Mouse (Mus musculus) CH12.LX (cell line): ENCODE data around the gene Bzw2. TPM values are rescaled to one million over a fixed set of nuclear protein-coding genes. Genes with fewer than 3 reads are reported as not detected.

Source experiments
- DNase-seq: peaks from one replicate; pipeline ENCODE4 v3.0.0-alpha.2; 2013; ENCODE audit errors: extremely low read depth
- H3K27ac ChIP-seq: 2 replicates; pipeline ENCODE4 v1.5.1; 2012; ENCODE audit warnings: low read depth, mild to moderate bottlenecking, control low read depth, moderate library complexity; ENCODE audit not compliant: insufficient read depth
- H3K27me3 ChIP-seq: replicated peaks from 2 replicates; pipeline ENCODE3; 2012; ENCODE audit warnings: inconsistent platforms
- H3K36me3 ChIP-seq, 2 experiments: replicated peaks in 1 of 2; 2 replicates each; pipeline versions ENCODE3 to v1.6.1; 2012; ENCODE audit warnings: inconsistent platforms in 1 of 2, low read length in 1 of 2, mild to moderate bottlenecking in 1 of 2, mixed read lengths in 1 of 2, moderate library complexity in 1 of 2; ENCODE audit not compliant: control insufficient read depth in 1 of 2, insufficient read depth in 1 of 2
- H3K4me1 ChIP-seq, 2 experiments: 2 replicates each; pipeline ENCODE4 v1.6.1; 2012; ENCODE audit warnings: inconsistent platforms in 1 of 2, moderate library complexity in 1 of 2; ENCODE audit not compliant: insufficient read depth in 2 of 2, control insufficient read depth in 1 of 2
- H3K4me2 ChIP-seq: 2 replicates; pipeline ENCODE4 v1.6.1; 2012; ENCODE audit warnings: low read depth, mild to moderate bottlenecking, control low read depth; ENCODE audit not compliant: poor library complexity, insufficient read depth, severe bottlenecking
- H3K4me3 ChIP-seq, 3 experiments: fragments of 150-350 bp in 1 of 3; sonication (generic) in 1 of 3; replicated peaks in 1 of 3; 2 replicates each; pipeline versions ENCODE3 to v1.5.1; 2011 to 2012; ENCODE audit warnings: low read depth in 2 of 3, low read length in 2 of 3, mild to moderate bottlenecking in 2 of 3, moderate library complexity in 2 of 3, control low read depth in 1 of 3, improper control_type of control experiment in 1 of 3, inconsistent platforms in 1 of 3, mixed read lengths in 1 of 3; ENCODE audit not compliant: poor library complexity in 1 of 3
- H3K79me2 ChIP-seq: replicated peaks from 2 replicates; pipeline ENCODE4 v1.6.1; 2012; ENCODE audit warnings: mild to moderate bottlenecking, moderate library complexity; ENCODE audit not compliant: control insufficient read depth, poor library complexity, insufficient read depth, severe bottlenecking; ENCODE audit errors: extremely low read depth
- H3K9ac ChIP-seq: 2 replicates; pipeline ENCODE4 v1.6.1; 2012; ENCODE audit warnings: low read depth, mild to moderate bottlenecking, control low read depth, moderate library complexity; ENCODE audit not compliant: insufficient read depth
- H3K9me3 ChIP-seq: replicated peaks from 2 replicates; pipeline ENCODE3; 2012; ENCODE audit warnings: low read length, inconsistent platforms, mixed read lengths
- BHLHE40 ChIP-seq: IDR thresholded peaks from 2 replicates; pipeline ENCODE4 v1.6.1; 2011; ENCODE audit warnings: mild to moderate bottlenecking, low read depth, low read length, improper control_type of control experiment
- CHD1 ChIP-seq: IDR thresholded peaks from 2 replicates; pipeline ENCODE4 v1.6.1; 2012; ENCODE audit warnings: low read depth, low read length, improper control_type of control experiment, inconsistent platforms
- CTCF ChIP-seq, 2 experiments: IDR thresholded peaks in 1 of 2; conservative IDR thresholded peaks in 1 of 2; 2 replicates each; pipeline ENCODE4 v1.5.1; 2011 to 2012; ENCODE audit warnings: low read depth in 2 of 2, low read length in 2 of 2, improper control_type of control experiment in 1 of 2, inconsistent platforms in 1 of 2, mild to moderate bottlenecking in 1 of 2, moderate library complexity in 1 of 2
- E2F4 ChIP-seq: IDR thresholded peaks from 2 replicates; pipeline ENCODE4 v1.6.1; 2011; ENCODE audit warnings: low read depth, low read length, improper control_type of control experiment; ENCODE audit not compliant: insufficient replicate concordance
- EP300 ChIP-seq: IDR thresholded peaks from 2 replicates; pipeline ENCODE4 v1.6.1; 2011; ENCODE audit warnings: low read length, improper control_type of control experiment
- HCFC1 ChIP-seq: IDR thresholded peaks from 2 replicates; pipeline ENCODE4 v1.6.1; 2012; ENCODE audit warnings: low read depth, mild to moderate bottlenecking, inconsistent platforms, low read length, improper control_type of control experiment
- IRF4 ChIP-seq: IDR thresholded peaks from 2 replicates; pipeline ENCODE4 v1.6.1; 2014; ENCODE audit warnings: low read depth, mild to moderate bottlenecking, inconsistent platforms, low read length, improper control_type of control experiment
- JUN ChIP-seq: IDR thresholded peaks from 2 replicates; pipeline ENCODE4 v1.6.1; 2011; ENCODE audit warnings: low read depth, mild to moderate bottlenecking, low read length, improper control_type of control experiment, moderate library complexity; ENCODE audit not compliant: insufficient read depth
- JUND ChIP-seq: conservative IDR thresholded peaks from 2 replicates; pipeline ENCODE4 v1.6.1; 2011; ENCODE audit warnings: low read depth, low read length, improper control_type of control experiment
- MAFK ChIP-seq: IDR thresholded peaks from 2 replicates; pipeline ENCODE4 v1.6.1; 2011; ENCODE audit warnings: low read length, improper control_type of control experiment; ENCODE audit not compliant: insufficient replicate concordance
- MAZ ChIP-seq: IDR thresholded peaks from 2 replicates; pipeline ENCODE4 v1.6.1; 2012; ENCODE audit warnings: low read depth, mild to moderate bottlenecking, inconsistent platforms, low read length, improper control_type of control experiment, moderate library complexity
- MXI1 ChIP-seq: IDR thresholded peaks from 2 replicates; pipeline ENCODE4 v1.6.1; 2011; ENCODE audit warnings: mild to moderate bottlenecking, low read depth, low read length, improper control_type of control experiment
- PAX5 ChIP-seq: IDR thresholded peaks from 2 replicates; pipeline ENCODE4 v1.6.1; 2012; ENCODE audit warnings: low read length, inconsistent platforms, mixed read lengths
- POLR2A ChIP-seq: IDR thresholded peaks from 2 replicates; pipeline ENCODE4 v1.6.1; 2011; ENCODE audit warnings: low read depth, mild to moderate bottlenecking, improper control_type of control experiment, low read length
- POLR2AphosphoS2 ChIP-seq: IDR thresholded peaks from 2 replicates; pipeline ENCODE4 v1.6.1; 2011; ENCODE audit warnings: low read depth, low read length, improper control_type of control experiment
- RCOR1 ChIP-seq: conservative IDR thresholded peaks from 2 replicates; pipeline ENCODE4 v1.6.1; 2012; ENCODE audit warnings: low read depth, mild to moderate bottlenecking, inconsistent platforms, low read length, improper control_type of control experiment
- SIN3A ChIP-seq: IDR thresholded peaks from 2 replicates; pipeline ENCODE4 v1.6.1; 2012; ENCODE audit warnings: low read length, improper control_type of control experiment, inconsistent platforms
- SMC3 ChIP-seq: IDR thresholded peaks from 2 replicates; pipeline ENCODE4 v1.6.1; 2011; ENCODE audit warnings: low read depth, low read length, improper control_type of control experiment
- TBP ChIP-seq: conservative IDR thresholded peaks from 2 replicates; pipeline ENCODE4 v1.6.1; 2011; ENCODE audit warnings: low read depth, low read length, improper control_type of control experiment
- TCF12 ChIP-seq: IDR thresholded peaks from 2 replicates; pipeline ENCODE4 v1.6.1; 2014; ENCODE audit warnings: low read depth, mild to moderate bottlenecking, inconsistent platforms, low read length, improper control_type of control experiment
- USF1 ChIP-seq: IDR thresholded peaks from 2 replicates; pipeline ENCODE4 v1.6.1; 2014; ENCODE audit warnings: low read depth, mild to moderate bottlenecking, inconsistent platforms, low read length, improper control_type of control experiment
- ZC3H11A ChIP-seq: IDR thresholded peaks from 2 replicates; pipeline ENCODE4 v1.6.1; 2012; ENCODE audit warnings: low read depth, mild to moderate bottlenecking, inconsistent platforms, low read length, improper control_type of control experiment
- ZKSCAN1 ChIP-seq: IDR thresholded peaks from 2 replicates; pipeline ENCODE4 v1.6.1; 2012; ENCODE audit warnings: low read depth, inconsistent platforms, low read length, improper control_type of control experiment, borderline replicate concordance
- ZNF384 ChIP-seq: IDR thresholded peaks from 2 replicates; pipeline ENCODE4 v1.6.1; 2012; ENCODE audit warnings: low read depth, low read length, improper control_type of control experiment, inconsistent platforms
- dilution Hi-C: fragments of 300-500 bp; cut with MboI; formaldehyde crosslinking; loops from 2 replicates; pipeline ENCODE4 v1.14.3; 2020; ENCODE audit warnings: low sequenced_read_pairs; ENCODE audit not compliant: extremely low pct_unique_long_range_greater_than_20kb, extremely low pct_ligation_motif_present
- in situ Hi-C: fragments of 300-500 bp; cut with MboI; formaldehyde crosslinking; loops from 3 replicates; pipeline ENCODE4 v1.14.3; 2019; ENCODE audit warnings: low sequenced_read_pairs, low pct_ligation_motif_present, low pct_unique_long_range_greater_than_20kb, mixed read lengths
- polyA plus RNA-seq: library from polyadenylated mRNA; unstranded; fragments of >175 nt; gene quantifications from 2 replicates; pipeline ENCODE4 v1.2.1, GENCODE M21; 2012; ENCODE audit warnings: low read depth; ENCODE audit not compliant: insufficient read length
- total RNA-seq, 2 experiments: library from RNA; depleted of rRNA; stranded (reverse); fragments of 300-350 nt in 1 of 2; fragments of >200 nt in 1 of 2; gene quantifications; 2 replicates each; pipeline ENCODE4 v1.2.3; 2012 to 2014

The Bzw2 gene
- total and polyA plus RNA-seq, 3 experiments: 161 to 424 (median 275) TPM

- no peaks in the 10 kb centered on the region for H3K36me3 ChIP-seq
- H3K4me1 ChIP-seq: peaks cover 0 to 17% of the 10 kb centered on the region in 2 experiments; a peak in 2 of 4 replicates
- in situ Hi-C loops: no loop called here
- H3K4me3 ChIP-seq: no peak overlapping the region
- dilution Hi-C loops: no loop called here
- H3K27me3 ChIP-seq: no peaks in the 10 kb centered on the region
- no peaks in the 10 kb centered on the region for H3K79me2 ChIP-seq
- TF ChIP-seq CHD1 (no peak), POLR2A (no peak), USF1 (no peak), ZNF384 (no peak), MXI1 (no peak), SIN3A (no peak), MAZ (no peak), BHLHE40 (no peak), ZKSCAN1 (no peak), MAFK (no peak), ZC3H11A (no peak), IRF4 (no peak), HCFC1 (no peak), PAX5 (no peak)
- no peaks in the 10 kb centered on the region for H3K9me3 ChIP-seq
- no peak for DNase-seq
- H3K4me2 ChIP-seq: no peak overlapping the region
- H3K27ac ChIP-seq: no peak overlapping the region
- no peak overlapping the region for H3K9ac ChIP-seq
Observed at GRCm38 (mm10) chr12:36070231-36070630, 87.6 kb downstream of the Bzw2 start.

GRCm38 (mm10) chr12:36067538-36067937 is 90.3 kb downstream of the Bzw2 start:
- Histone ChIP-seq H3K27me3 (no peaks in the 10 kb centered on the region), H3K9me3 (peaks cover 3% of the 10 kb centered on the region), H3K4me2 (no peak overlapping the region), H3K27ac (no peak overlapping the region), H3K4me1 (peaks cover 0 to 5% of the 10 kb centered on the region in 2 experiments; a peak in 2 of 4 replicates), H3K9ac (no peak overlapping the region), H3K36me3 (no peaks in the 10 kb centered on the region), H3K79me2 (no peaks in the 10 kb centered on the region), H3K4me3 (no peak overlapping the region)
- dilution Hi-C loops: no loop called here
- DNase-seq: no peak
- in situ Hi-C loops: no loop called here
- TF ChIP-seq MAZ (no peak), EP300 (no peak), HCFC1 (no peak), ZNF384 (no peak), SMC3 (no peak), PAX5 (no peak), JUND (no peak), TBP (no peak), RCOR1 (no peak), USF1 (no peak), E2F4 (no peak), TCF12 (no peak), CHD1 (no peak), JUN (no peak), ZKSCAN1 (no peak), POLR2AphosphoS2 (no peak), CTCF (conservative IDR thresholded peaks at IDR 0.05 in 1 of 2, IDR thresholded peaks at IDR 0.05 in 1 of 2; ENCODE audit: low read depth in 2 of 2, low read length in 2 of 2) (no peak)
